Mouse (Mus musculus): ENCODE measurements at regions not wholly inside any gene's neighbourhood (a gene's known extent, or its start where the extent isn't known, plus 50 kb on each side); places are given as distances from the start of the nearest gene placed in this dataset.

GRCm38 (mm10) chr6:94362626-94363025 lies 78.9 kb upstream of the Magi1 start:
- Histone ChIP-seq H3K36me3 (ENCODE audit: control insufficient read depth, insufficient read depth, low read length) (no peaks in the 10 kb centered on the region), H3K27ac (ENCODE audit: low read depth) (no peak overlapping the region), H3K4me3 (ENCODE audit: low read depth, low read length) (no peak overlapping the region), H3K9me3 (ENCODE audit: control insufficient read depth, low read length) (no peaks in the 10 kb centered on the region), H3K4me1 (replicated peaks; ENCODE audit: control insufficient read depth, insufficient read depth, low read length) (no peaks in the 10 kb centered on the region), H3K9ac (ENCODE audit: low read length) (no peak overlapping the region), H3K4me2 (ENCODE audit: low read length) (no peak overlapping the region), H3K27me3 (replicated peaks; ENCODE audit: control insufficient read depth, insufficient read depth, low read length) (no peaks in the 10 kb centered on the region)
- ATAC-seq (replicated peaks; ENCODE audit: low FRiP score, low TSS enrichment, low read depth) = no peak
- DNase-seq (ENCODE audit: low spot score) = no peak

GRCm38 (mm10) chr6:94357568-94357967 lies 73.9 kb upstream of the Magi1 start:
- H3K4me1 ChIP-seq (replicated peaks; ENCODE audit: control insufficient read depth, insufficient read depth, low read length) = peaks cover 7% of the 10 kb centered on the region; the same call in 1 of the 2 replicates
- 75% methylated on average over 4 of the region's 4 CpGs for WGBS
- H3K27me3 ChIP-seq (replicated peaks; ENCODE audit: control insufficient read depth, insufficient read depth, low read length) = no peaks in the 10 kb centered on the region
- no peak for DNase-seq (ENCODE audit: low spot score)
- no peak overlapping the region for H3K9ac ChIP-seq (ENCODE audit: low read length)
- no peak overlapping the region for H3K4me2 ChIP-seq (ENCODE audit: low read length)
- no peaks in the 10 kb centered on the region for H3K9me3 ChIP-seq (ENCODE audit: control insufficient read depth, low read length)
- ATAC-seq (replicated peaks; ENCODE audit: low FRiP score, low TSS enrichment, low read depth) = no peak
- no peak overlapping the region for H3K27ac ChIP-seq (ENCODE audit: low read depth)
- H3K4me3 ChIP-seq (ENCODE audit: low read depth, low read length) = no peak overlapping the region
- H3K36me3 ChIP-seq (ENCODE audit: control insufficient read depth, insufficient read depth, low read length) = no peaks in the 10 kb centered on the region

- H3K4me1 ChIP-seq (replicated peaks; ENCODE audit: control insufficient read depth, insufficient read depth, low read length) = peaks cover 7% of the 10 kb centered on the region; the same call in 1 of the 2 replicates
- whole genome bisulfite sequencing = 48% methylated on average over 8 of the region's 8 CpGs
- no peaks in the 10 kb centered on the region for H3K27me3 ChIP-seq (replicated peaks; ENCODE audit: control insufficient read depth, insufficient read depth, low read length)
- H3K27ac ChIP-seq (ENCODE audit: low read depth) = no peak overlapping the region
- DNase-seq (ENCODE audit: low spot score) (no peak), ATAC-seq (replicated peaks; ENCODE audit: low FRiP score, low TSS enrichment, low read depth) (no peak)
- no peaks in the 10 kb centered on the region for H3K36me3 ChIP-seq (ENCODE audit: control insufficient read depth, insufficient read depth, low read length)
- no peak overlapping the region for H3K4me2 ChIP-seq (ENCODE audit: low read length)
- no peak overlapping the region for H3K4me3 ChIP-seq (ENCODE audit: low read depth, low read length)
- no peak overlapping the region for H3K9ac ChIP-seq (ENCODE audit: low read length)
- no peaks in the 10 kb centered on the region for H3K9me3 ChIP-seq (ENCODE audit: control insufficient read depth, low read length)
Observed at GRCm38 (mm10) chr6:94354451-94355095, 70.9 kb upstream of the Magi1 start.

- Histone ChIP-seq H3K36me3 (ENCODE audit: control insufficient read depth, insufficient read depth, low read length) (no peaks in the 10 kb centered on the region), H3K4me1 (replicated peaks; ENCODE audit: control insufficient read depth, insufficient read depth, low read length) (no peaks in the 10 kb centered on the region), H3K4me2 (ENCODE audit: low read length) (no peak overlapping the region), H3K9ac (ENCODE audit: low read length) (no peak overlapping the region), H3K27ac (ENCODE audit: low read depth) (no peak overlapping the region), H3K9me3 (ENCODE audit: control insufficient read depth, low read length) (0 out of 2 replicates have a peak, but pooled peaks cover 3% of the 10 kb centered on the region), H3K27me3 (replicated peaks; ENCODE audit: control insufficient read depth, insufficient read depth, low read length) (no peaks in the 10 kb centered on the region), H3K4me3 (ENCODE audit: low read depth, low read length) (no peak overlapping the region)
- ATAC-seq (replicated peaks; ENCODE audit: low FRiP score, low TSS enrichment, low read depth) (no peak), DNase-seq (ENCODE audit: low spot score) (no peak)
- WGBS = 84% methylated on average over 2 of the region's 2 CpGs
Observed at GRCm38 (mm10) chr6:94344296-94344695, 60.6 kb upstream of the Magi1 start.

- Histone ChIP-seq H3K4me2 (ENCODE audit: low read length) (no peak overlapping the region), H3K27me3 (replicated peaks; ENCODE audit: control insufficient read depth, insufficient read depth, low read length) (no peaks in the 10 kb centered on the region), H3K4me1 (replicated peaks; ENCODE audit: control insufficient read depth, insufficient read depth, low read length) (no peaks in the 10 kb centered on the region; the same call in 1 of the 2 replicates), H3K4me3 (ENCODE audit: low read depth, low read length) (no peak overlapping the region), H3K9ac (ENCODE audit: low read length) (no peak overlapping the region), H3K27ac (ENCODE audit: low read depth) (no peak overlapping the region), H3K9me3 (ENCODE audit: control insufficient read depth, low read length) (no peaks in the 10 kb centered on the region), H3K36me3 (ENCODE audit: control insufficient read depth, insufficient read depth, low read length) (no peaks in the 10 kb centered on the region)
- DNase-seq (ENCODE audit: low spot score) (no peak), ATAC-seq (replicated peaks; ENCODE audit: low FRiP score, low TSS enrichment, low read depth) (no peak)
- WGBS = 54% methylated on average over 2 of the region's 2 CpGs
Observed at GRCm38 (mm10) chr6:94340546-94340945, 56.8 kb upstream of the Magi1 start.

- ATAC-seq (replicated peaks; ENCODE audit: low FRiP score, low TSS enrichment, low read depth) (no peak), DNase-seq (ENCODE audit: low spot score) (no peak)
- 69% methylated on average over 6 of the region's 6 CpGs for WGBS
- no peaks in the 10 kb centered on the region for H3K36me3 ChIP-seq (ENCODE audit: control insufficient read depth, insufficient read depth, low read length)
- H3K4me3 ChIP-seq (ENCODE audit: low read depth, low read length) = no peak overlapping the region
- H3K27ac ChIP-seq (ENCODE audit: low read depth) = no peak overlapping the region
- H3K9me3 ChIP-seq (ENCODE audit: control insufficient read depth, low read length) = no peaks in the 10 kb centered on the region
- no peaks in the 10 kb centered on the region; the same call in 1 of the 2 replicates for H3K4me1 ChIP-seq (replicated peaks; ENCODE audit: control insufficient read depth, insufficient read depth, low read length)
- H3K4me2 ChIP-seq (ENCODE audit: low read length) = no peak overlapping the region
- no peak overlapping the region for H3K9ac ChIP-seq (ENCODE audit: low read length)
- H3K27me3 ChIP-seq (replicated peaks; ENCODE audit: control insufficient read depth, insufficient read depth, low read length) = no peaks in the 10 kb centered on the region
Observed at GRCm38 (mm10) chr6:94336168-94336567, 52.5 kb upstream of the Magi1 start.

Measured in intestine, embryonic 14.5 days (tissue).